Mouse (Mus musculus) CH12.LX (cell line): ENCODE results near the gene Prmt2. TPM values are rescaled to one million over a fixed set of nuclear protein-coding genes. Genes with fewer than 3 reads are reported as not detected.
A peak's percentile ranks its signal among the peaks of the same experiment; 100 is the strongest.

Source experiments
- DNase-seq: peaks from one replicate; pipeline ENCODE4 v3.0.0-alpha.2; 2013; ENCODE audit errors: extremely low read depth
- H3K27ac ChIP-seq: 2 replicates; pipeline ENCODE4 v1.5.1; 2012; ENCODE audit warnings: low read depth, mild to moderate bottlenecking, control low read depth, moderate library complexity; ENCODE audit not compliant: insufficient read depth
- H3K27me3 ChIP-seq: replicated peaks from 2 replicates; pipeline ENCODE3; 2012; ENCODE audit warnings: inconsistent platforms
- H3K36me3 ChIP-seq, 2 experiments: replicated peaks in 1 of 2; 2 replicates each; pipeline versions ENCODE3 to v1.6.1; 2012; ENCODE audit warnings: inconsistent platforms in 1 of 2, low read length in 1 of 2, mild to moderate bottlenecking in 1 of 2, mixed read lengths in 1 of 2, moderate library complexity in 1 of 2; ENCODE audit not compliant: control insufficient read depth in 1 of 2, insufficient read depth in 1 of 2
- H3K4me1 ChIP-seq, 2 experiments: 2 replicates each; pipeline ENCODE4 v1.6.1; 2012; ENCODE audit warnings: inconsistent platforms in 1 of 2, moderate library complexity in 1 of 2; ENCODE audit not compliant: insufficient read depth in 2 of 2, control insufficient read depth in 1 of 2
- H3K4me2 ChIP-seq: 2 replicates; pipeline ENCODE4 v1.6.1; 2012; ENCODE audit warnings: low read depth, mild to moderate bottlenecking, control low read depth; ENCODE audit not compliant: poor library complexity, insufficient read depth, severe bottlenecking
- H3K4me3 ChIP-seq, 3 experiments: fragments of 150-350 bp in 1 of 3; sonication (generic) in 1 of 3; replicated peaks in 1 of 3; 2 replicates each; pipeline versions ENCODE3 to v1.5.1; 2011 to 2012; ENCODE audit warnings: low read depth in 2 of 3, low read length in 2 of 3, mild to moderate bottlenecking in 2 of 3, moderate library complexity in 2 of 3, control low read depth in 1 of 3, improper control_type of control experiment in 1 of 3, inconsistent platforms in 1 of 3, mixed read lengths in 1 of 3; ENCODE audit not compliant: poor library complexity in 1 of 3
- H3K79me2 ChIP-seq: replicated peaks from 2 replicates; pipeline ENCODE4 v1.6.1; 2012; ENCODE audit warnings: mild to moderate bottlenecking, moderate library complexity; ENCODE audit not compliant: control insufficient read depth, poor library complexity, insufficient read depth, severe bottlenecking; ENCODE audit errors: extremely low read depth
- H3K9ac ChIP-seq: 2 replicates; pipeline ENCODE4 v1.6.1; 2012; ENCODE audit warnings: low read depth, mild to moderate bottlenecking, control low read depth, moderate library complexity; ENCODE audit not compliant: insufficient read depth
- H3K9me3 ChIP-seq: replicated peaks from 2 replicates; pipeline ENCODE3; 2012; ENCODE audit warnings: low read length, inconsistent platforms, mixed read lengths
- CHD1 ChIP-seq: IDR thresholded peaks from 2 replicates; pipeline ENCODE4 v1.6.1; 2012; ENCODE audit warnings: low read depth, low read length, improper control_type of control experiment, inconsistent platforms
- CHD2 ChIP-seq: IDR thresholded peaks from 2 replicates; pipeline ENCODE4 v1.6.1; 2011; ENCODE audit warnings: low read length, improper control_type of control experiment
- CTCF ChIP-seq, 2 experiments: IDR thresholded peaks in 1 of 2; conservative IDR thresholded peaks in 1 of 2; 2 replicates each; pipeline ENCODE4 v1.5.1; 2011 to 2012; ENCODE audit warnings: low read depth in 2 of 2, low read length in 2 of 2, improper control_type of control experiment in 1 of 2, inconsistent platforms in 1 of 2, mild to moderate bottlenecking in 1 of 2, moderate library complexity in 1 of 2
- E2F4 ChIP-seq: IDR thresholded peaks from 2 replicates; pipeline ENCODE4 v1.6.1; 2011; ENCODE audit warnings: low read depth, low read length, improper control_type of control experiment; ENCODE audit not compliant: insufficient replicate concordance
- MAX ChIP-seq: IDR thresholded peaks from 2 replicates; pipeline ENCODE4 v1.6.1; 2011; ENCODE audit warnings: low read length, improper control_type of control experiment
- MAZ ChIP-seq: IDR thresholded peaks from 2 replicates; pipeline ENCODE4 v1.6.1; 2012; ENCODE audit warnings: low read depth, mild to moderate bottlenecking, inconsistent platforms, low read length, improper control_type of control experiment, moderate library complexity
- MYC ChIP-seq: IDR thresholded peaks from 2 replicates; pipeline ENCODE4 v1.6.1; 2011; ENCODE audit warnings: low read depth, mild to moderate bottlenecking, improper control_type of control experiment, low read length
- NRF1 ChIP-seq: IDR thresholded peaks from 2 replicates; pipeline ENCODE4 v1.6.1; 2014; ENCODE audit warnings: low read depth, mild to moderate bottlenecking, inconsistent platforms, low read length, improper control_type of control experiment, moderate library complexity
- POLR2AphosphoS2 ChIP-seq: IDR thresholded peaks from 2 replicates; pipeline ENCODE4 v1.6.1; 2011; ENCODE audit warnings: low read depth, low read length, improper control_type of control experiment
- RAD21 ChIP-seq: IDR thresholded peaks from 2 replicates; pipeline ENCODE4 v1.6.1; 2011; ENCODE audit warnings: low read depth, mild to moderate bottlenecking, low read length, improper control_type of control experiment, moderate library complexity
- SIN3A ChIP-seq: IDR thresholded peaks from 2 replicates; pipeline ENCODE4 v1.6.1; 2012; ENCODE audit warnings: low read length, improper control_type of control experiment, inconsistent platforms
- SMC3 ChIP-seq: IDR thresholded peaks from 2 replicates; pipeline ENCODE4 v1.6.1; 2011; ENCODE audit warnings: low read depth, low read length, improper control_type of control experiment
- USF1 ChIP-seq: IDR thresholded peaks from 2 replicates; pipeline ENCODE4 v1.6.1; 2014; ENCODE audit warnings: low read depth, mild to moderate bottlenecking, inconsistent platforms, low read length, improper control_type of control experiment
- USF2 ChIP-seq: conservative IDR thresholded peaks from 2 replicates; pipeline ENCODE4 v1.6.1; 2011; ENCODE audit warnings: low read depth, low read length, improper control_type of control experiment
- ZC3H11A ChIP-seq: IDR thresholded peaks from 2 replicates; pipeline ENCODE4 v1.6.1; 2012; ENCODE audit warnings: low read depth, mild to moderate bottlenecking, inconsistent platforms, low read length, improper control_type of control experiment
- ZKSCAN1 ChIP-seq: IDR thresholded peaks from 2 replicates; pipeline ENCODE4 v1.6.1; 2012; ENCODE audit warnings: low read depth, inconsistent platforms, low read length, improper control_type of control experiment, borderline replicate concordance
- ZNF384 ChIP-seq: IDR thresholded peaks from 2 replicates; pipeline ENCODE4 v1.6.1; 2012; ENCODE audit warnings: low read depth, low read length, improper control_type of control experiment, inconsistent platforms
- dilution Hi-C: fragments of 300-500 bp; cut with MboI; formaldehyde crosslinking; loops from 2 replicates; pipeline ENCODE4 v1.14.3; 2020; ENCODE audit warnings: low sequenced_read_pairs; ENCODE audit not compliant: extremely low pct_unique_long_range_greater_than_20kb, extremely low pct_ligation_motif_present
- in situ Hi-C: fragments of 300-500 bp; cut with MboI; formaldehyde crosslinking; loops from 3 replicates; pipeline ENCODE4 v1.14.3; 2019; ENCODE audit warnings: low sequenced_read_pairs, low pct_ligation_motif_present, low pct_unique_long_range_greater_than_20kb, mixed read lengths
- polyA plus RNA-seq: library from polyadenylated mRNA; unstranded; fragments of >175 nt; gene quantifications from 2 replicates; pipeline ENCODE4 v1.2.1, GENCODE M21; 2012; ENCODE audit warnings: low read depth; ENCODE audit not compliant: insufficient read length
- total RNA-seq, 2 experiments: library from RNA; depleted of rRNA; stranded (reverse); fragments of 300-350 nt in 1 of 2; fragments of >200 nt in 1 of 2; gene quantifications; 2 replicates each; pipeline ENCODE4 v1.2.3; 2012 to 2014

The Prmt2 gene
- total and polyA plus RNA-seq, 3 experiments = 6.1 to 14.9 (median 14.4) TPM

GRCm38 (mm10) chr10:76245106-76245505 is 7.4 kb upstream of the Prmt2 start:
- dilution Hi-C loops = no loop called here
- Histone ChIP-seq H3K27ac (no peak overlapping the region), H3K4me2 (no peak overlapping the region), H3K4me3 (no peak overlapping the region), H3K36me3 (no peaks in the 10 kb centered on the region), H3K9me3 (no peaks in the 10 kb centered on the region), H3K27me3 (no peaks in the 10 kb centered on the region), H3K4me1 (peaks cover 0 to 6% of the 10 kb centered on the region in 2 experiments; a peak in 1 of 4 replicates), H3K79me2 (no peaks in the 10 kb centered on the region), H3K9ac (no peak overlapping the region)
- in situ Hi-C loops = no loop called here
- TF ChIP-seq USF1 = no peak
- TF ChIP-seq USF2 = no peak
- TF ChIP-seq NRF1 = no peak
- no peak for TF ChIP-seq ZNF384
- TF ChIP-seq ZKSCAN1 = no peak
- no peak for TF ChIP-seq MYC
- TF ChIP-seq SMC3 = no peak
- TF ChIP-seq MAX = no peak
- no peak for TF ChIP-seq MAZ
- no peak for TF ChIP-seq CHD1
- no peak for TF ChIP-seq CHD2
- TF ChIP-seq RAD21 = no peak
- no peak for TF ChIP-seq E2F4
- TF ChIP-seq SIN3A = no peak
- no peak for DNase-seq

DNA sequence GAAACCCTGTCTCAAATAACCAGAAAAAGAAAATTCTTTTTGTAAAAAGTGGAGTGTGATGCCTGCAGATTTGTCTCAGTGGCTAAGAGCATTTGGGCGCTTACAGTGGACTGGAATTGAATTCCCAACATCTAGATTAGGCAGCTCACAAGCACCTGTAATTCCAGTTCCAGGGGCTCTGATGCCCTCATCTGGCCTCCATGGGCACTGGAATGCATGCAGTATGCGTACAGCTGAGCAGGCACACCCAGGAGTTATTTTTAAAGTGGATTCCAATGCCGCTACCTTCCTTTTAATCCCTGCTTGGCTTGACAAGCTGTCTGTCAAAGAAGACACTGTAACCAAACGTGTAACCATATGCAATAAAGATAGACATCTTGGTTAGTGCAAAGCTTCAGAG is 1.7 kb upstream of the Prmt2 start:
- Histone ChIP-seq H3K27ac (no peak overlapping the region), H3K36me3 (peaks cover 0 to 12% of the 10 kb centered on the region in 2 experiments), H3K4me2 (no peak overlapping the region), H3K4me3 (no peak overlapping the region), H3K9ac (no peak overlapping the region), H3K4me1 (peaks cover 3 to 15% of the 10 kb centered on the region in 2 experiments; a peak in 3 of 4 replicates), H3K79me2 (no peaks in the 10 kb centered on the region), H3K27me3 (no peaks in the 10 kb centered on the region), H3K9me3 (no peaks in the 10 kb centered on the region)
- dilution Hi-C loops = no loop called here
- no peak for TF ChIP-seq ZC3H11A
- TF ChIP-seq MYC = no peak
- no peak for DNase-seq
- in situ Hi-C loops = no loop called here

- no peaks in the 10 kb centered on the region for H3K27me3 ChIP-seq
- H3K9ac ChIP-seq = no peak overlapping the region
- H3K27ac ChIP-seq = no peak overlapping the region
- peak; percentile 24 for DNase-seq
- H3K9me3 ChIP-seq = no peaks in the 10 kb centered on the region
- no peak overlapping the region for H3K4me2 ChIP-seq
- H3K4me1 ChIP-seq = no peaks in the 10 kb centered on the region
- H3K79me2 ChIP-seq = no peaks in the 10 kb centered on the region
- no peak overlapping the region for H3K4me3 ChIP-seq
- in situ Hi-C loops (no loop called here), dilution Hi-C loops (no loop called here)
- TF ChIP-seq RAD21 (peak; percentile 59), CTCF (conservative IDR thresholded peaks at IDR 0.05 in 1 of 2, IDR thresholded peaks at IDR 0.05 in 1 of 2; ENCODE audit: low read depth in 2 of 2, low read length in 2 of 2) (peak; percentile 33 to 68; a peak in 3 of 4 replicates), POLR2AphosphoS2 (no peak), SMC3 (peak; percentile 39), ZKSCAN1 (no peak)
- peaks cover 0 to 16% of the 10 kb centered on the region in 2 experiments for H3K36me3 ChIP-seq
Observed at GRCm38 (mm10) chr10:76229627-76230026, 8.0 kb downstream of the Prmt2 start.
